Mouse (Mus musculus): ENCODE measurements at regions not wholly inside any gene's neighbourhood (a gene's known extent, or its start where the extent isn't known, plus 50 kb on each side); places are given as distances from the start of the nearest gene placed in this dataset.
A peak's percentile ranks its signal among the peaks of the same experiment; 100 is the strongest.

- DNase-seq (ENCODE audit: low read depth) = no peak
Observed at GRCm38 (mm10) chr8:118028061-118028850, 226.5 kb upstream of the Mphosph6 start.

DNA sequence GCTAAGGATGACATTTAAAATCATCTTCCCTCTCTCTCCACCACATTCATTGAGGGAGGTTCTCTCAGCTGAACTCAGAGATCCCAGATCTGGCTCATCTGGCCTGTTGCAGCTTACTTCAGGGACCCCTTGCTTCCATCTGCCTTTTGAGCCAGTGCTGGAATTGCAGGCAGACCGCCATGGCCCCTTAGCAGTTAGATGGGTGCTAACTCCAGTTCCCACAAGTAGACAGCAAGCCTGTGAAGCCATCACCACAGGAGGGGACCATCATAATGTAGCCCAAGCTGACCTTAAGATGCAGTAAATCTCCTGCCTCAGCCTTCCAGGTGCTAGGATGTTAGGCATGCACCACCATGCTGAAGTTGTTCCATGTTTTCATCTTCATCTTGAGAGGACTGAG lies 221.7 kb upstream of the Mphosph6 start:
- DNase-seq (ENCODE audit: low read depth) = no peak

DNA sequence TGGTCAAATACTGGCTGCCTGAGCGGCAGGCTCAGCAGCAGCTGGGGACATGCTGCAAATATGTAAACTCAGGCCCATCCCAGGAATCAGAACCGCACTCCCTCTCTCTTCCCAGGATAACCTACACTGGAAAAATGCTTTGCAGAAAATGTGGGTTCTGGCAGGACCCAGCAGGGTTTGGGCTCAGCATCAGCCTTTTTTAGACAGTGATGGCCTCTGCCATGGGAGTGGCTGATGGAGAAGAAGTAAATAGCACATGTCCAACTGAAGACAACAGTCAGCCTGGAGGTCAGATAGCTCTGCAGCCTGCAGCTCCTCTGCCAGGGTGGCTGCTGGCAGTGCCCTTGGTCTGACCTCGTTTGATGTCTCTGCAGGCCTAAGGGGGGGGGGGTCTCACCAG lies 220.2 kb upstream of the Mphosph6 start:
- DNase-seq (ENCODE audit: low read depth) = no peak

- no peak for DNase-seq (ENCODE audit: low read depth)
Observed at GRCm38 (mm10) chr8:118017261-118017660, 215.5 kb upstream of the Mphosph6 start.

DNA sequence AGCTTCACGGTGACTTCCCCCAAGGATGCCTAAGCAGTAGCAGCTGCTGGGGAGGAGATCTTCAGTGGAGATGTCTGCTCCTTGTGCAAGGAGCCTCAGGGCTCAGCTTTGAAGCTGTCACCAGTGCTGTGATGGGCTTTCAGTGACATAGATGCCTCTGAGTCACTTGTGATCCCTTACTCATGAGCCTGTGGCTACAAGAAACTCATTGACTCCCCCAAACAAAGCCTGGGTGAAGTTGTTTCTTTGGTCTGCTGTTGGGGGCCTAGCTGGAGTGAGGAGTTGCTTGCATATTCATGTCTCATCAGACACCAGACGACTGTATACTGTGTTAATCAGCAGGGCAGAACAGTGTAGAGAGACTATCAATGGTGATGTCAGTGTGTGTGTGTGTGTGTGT lies 203.4 kb upstream of the Mphosph6 start:
- no peak for DNase-seq (ENCODE audit: low read depth)

DNA sequence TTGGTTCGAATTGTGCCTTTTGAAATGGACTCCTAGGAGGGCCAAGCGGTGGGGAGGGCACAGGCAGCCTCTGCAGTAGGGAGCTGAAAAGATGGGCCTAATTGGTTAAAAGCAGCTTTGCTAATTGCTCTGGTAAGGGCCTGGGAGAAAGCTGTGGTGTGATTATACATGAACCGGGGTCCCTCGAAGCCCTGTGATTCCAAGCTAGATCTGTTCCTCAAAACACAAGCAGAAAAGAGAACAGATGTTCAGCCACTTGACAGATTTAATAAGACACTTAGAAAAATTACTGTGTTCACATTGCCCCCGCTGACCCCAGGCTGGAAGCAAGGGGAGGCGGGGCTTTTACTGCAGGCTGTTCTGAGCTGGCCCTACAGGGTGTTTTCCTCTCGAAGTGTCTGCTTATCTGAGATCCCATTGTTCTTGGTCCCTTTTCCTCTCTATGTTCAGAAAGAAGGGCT lies 202.7 kb upstream of the Mphosph6 start:
- no peak for DNase-seq (ENCODE audit: low read depth)

- DNase-seq (ENCODE audit: low read depth) = no peak
Observed at GRCm38 (mm10) chr8:118001138-118001537, 199.4 kb upstream of the Mphosph6 start.

- DNase-seq (ENCODE audit: low read depth) = no peak
Observed at GRCm38 (mm10) chr8:117991826-117992225, 190.1 kb upstream of the Mphosph6 start.

- DNase-seq (ENCODE audit: low read depth) = no peak
Observed at GRCm38 (mm10) chr8:117988781-117989180, 187.0 kb upstream of the Mphosph6 start.

GRCm38 (mm10) chr8:117968306-117968705 lies 166.6 kb upstream of the Mphosph6 start:
- DNase-seq (ENCODE audit: low read depth) = no peak

GRCm38 (mm10) chr8:117966556-117966955 lies 164.8 kb upstream of the Mphosph6 start:
- DNase-seq (ENCODE audit: low read depth) = no peak

- no peak for DNase-seq (ENCODE audit: low read depth)
Observed at GRCm38 (mm10) chr8:117963426-117963825, 161.7 kb upstream of the Mphosph6 start.

DNA sequence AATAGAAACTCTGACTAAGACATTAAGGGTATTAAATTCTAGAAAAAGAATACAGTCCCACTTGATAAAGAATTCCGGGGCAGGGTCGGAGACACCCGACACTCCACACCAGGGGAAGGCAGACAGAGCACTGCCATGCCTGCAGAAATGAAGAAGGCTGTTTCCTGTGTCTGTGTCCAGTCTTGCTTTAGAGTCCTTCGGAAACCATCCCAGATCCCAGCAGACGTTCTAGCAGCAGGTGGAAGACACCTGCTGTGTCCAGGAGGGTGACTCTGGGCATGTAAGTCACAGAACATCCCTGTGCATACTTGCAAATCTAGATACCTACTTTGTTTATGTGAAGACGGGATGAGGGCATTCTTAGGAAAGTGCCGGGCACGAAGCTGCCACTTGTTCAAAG lies 160.9 kb upstream of the Mphosph6 start:
- DNase-seq (ENCODE audit: low read depth) = no peak

- no peak for DNase-seq (ENCODE audit: low read depth)
Observed at GRCm38 (mm10) chr8:117959501-117959900, 157.8 kb upstream of the Mphosph6 start.

DNA sequence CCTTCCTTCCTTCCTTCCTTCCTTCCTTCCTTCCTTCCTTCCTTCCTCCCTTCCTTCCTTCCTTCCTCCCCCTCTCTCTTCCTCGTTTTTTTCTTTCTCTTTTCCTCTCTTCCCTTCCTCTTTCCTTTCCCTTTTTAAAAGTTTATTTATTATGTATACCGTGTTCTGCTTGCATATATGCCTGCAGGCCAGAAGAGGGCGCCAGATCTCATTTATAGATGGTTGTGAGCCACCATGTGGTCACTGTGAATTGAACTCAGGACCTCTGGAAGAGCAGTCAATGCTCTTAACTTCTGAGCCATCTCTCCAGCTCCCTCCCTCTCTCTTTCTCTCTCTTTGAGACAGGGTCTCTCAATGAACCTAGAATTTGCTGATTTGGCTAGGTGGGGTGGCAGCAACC lies 157.2 kb upstream of the Mphosph6 start:
- DNase-seq (ENCODE audit: low read depth) = no peak

- DNase-seq (ENCODE audit: low read depth) = no peak
Observed at GRCm38 (mm10) chr8:117951656-117952055, 149.9 kb upstream of the Mphosph6 start.

DNA sequence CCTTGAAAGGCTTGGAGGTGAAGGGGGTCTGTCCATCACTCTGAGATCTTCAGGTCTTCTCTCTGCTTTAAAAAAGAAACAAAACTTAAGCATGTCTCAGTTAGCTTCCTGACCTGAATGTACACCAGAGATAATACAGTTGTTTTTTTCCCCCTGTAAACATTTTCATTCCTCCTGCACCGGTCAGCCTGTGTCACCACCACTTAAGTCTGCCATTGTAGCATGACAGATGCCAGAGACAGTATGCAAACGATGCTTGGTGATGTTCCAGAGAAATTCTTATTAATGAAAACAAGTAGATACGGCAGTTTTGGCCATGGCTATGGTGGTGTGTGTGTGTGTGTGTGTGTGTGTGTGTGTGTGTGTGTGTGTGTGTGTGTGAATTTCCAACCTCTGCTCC lies 144.8 kb upstream of the Mphosph6 start:
- DNase-seq (ENCODE audit: low read depth) = no peak

DNA sequence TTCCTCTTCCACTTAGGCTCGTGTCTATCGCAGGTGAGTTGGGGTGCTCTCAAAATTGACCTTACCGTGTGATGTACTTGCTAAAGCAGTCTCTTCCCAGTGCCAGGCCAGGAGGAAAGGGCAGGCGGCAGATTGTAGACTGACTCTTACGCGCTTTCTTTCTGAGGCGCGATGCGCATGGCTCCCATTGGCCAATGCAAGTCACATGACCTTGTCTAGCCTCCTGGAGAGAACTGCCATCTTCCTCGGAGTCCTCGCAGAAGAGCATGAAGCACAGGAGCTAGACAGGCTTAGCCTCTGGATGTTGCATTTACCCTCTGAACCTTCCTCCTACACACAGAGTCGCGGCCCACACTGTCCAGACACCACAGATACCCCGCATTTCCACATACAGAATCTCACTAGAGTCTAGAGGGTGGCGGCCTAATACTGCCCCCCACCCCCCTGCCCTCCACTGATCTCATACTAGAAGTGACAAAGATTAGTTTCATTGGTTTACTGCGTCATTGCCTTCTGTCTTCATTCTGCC lies 132.9 kb upstream of the Mphosph6 start:
- DNase-seq (ENCODE audit: low read depth) = no peak

DNA sequence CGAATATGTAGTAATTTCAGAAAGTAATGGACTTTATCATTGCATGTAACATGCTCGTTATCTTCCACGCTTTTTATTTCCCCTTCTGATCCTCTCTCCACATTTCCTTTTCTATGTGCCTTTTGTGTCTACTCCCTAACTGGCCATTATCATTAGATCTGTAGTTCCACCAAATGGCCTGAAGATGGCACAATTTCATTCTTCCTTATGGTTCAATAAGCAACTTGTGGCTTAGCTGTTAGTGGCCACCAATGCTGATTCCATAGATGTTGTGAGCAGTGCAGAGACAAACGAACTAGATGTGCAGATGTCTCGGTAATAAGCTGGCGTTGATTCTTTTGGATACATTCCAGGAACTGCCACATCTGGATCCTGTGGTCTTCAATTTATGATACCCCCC lies 128.9 kb upstream of the Mphosph6 start:
- DNase-seq (ENCODE audit: low read depth) = peak; percentile 8

DNA sequence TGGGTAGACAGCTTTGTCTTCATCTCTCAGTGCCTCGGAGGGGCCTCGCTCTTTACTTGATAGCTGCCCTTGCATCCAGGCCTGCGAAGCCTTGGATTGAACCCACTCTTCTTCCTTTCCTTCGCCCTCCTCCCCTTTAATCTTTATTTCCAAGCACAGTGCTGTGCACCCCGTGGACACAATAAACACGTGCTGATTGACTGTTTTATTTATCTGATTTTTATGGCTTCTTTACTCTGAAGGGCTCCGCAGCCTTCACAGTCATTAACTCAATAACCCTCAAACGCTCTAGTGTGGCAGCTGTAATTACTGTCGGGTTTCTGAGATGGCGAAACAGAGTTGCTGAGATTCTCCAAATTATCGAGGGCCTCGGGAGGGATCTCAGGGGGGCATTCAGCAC lies 127.9 kb upstream of the Mphosph6 start:
- DNase-seq (ENCODE audit: low read depth) = no peak

DNA sequence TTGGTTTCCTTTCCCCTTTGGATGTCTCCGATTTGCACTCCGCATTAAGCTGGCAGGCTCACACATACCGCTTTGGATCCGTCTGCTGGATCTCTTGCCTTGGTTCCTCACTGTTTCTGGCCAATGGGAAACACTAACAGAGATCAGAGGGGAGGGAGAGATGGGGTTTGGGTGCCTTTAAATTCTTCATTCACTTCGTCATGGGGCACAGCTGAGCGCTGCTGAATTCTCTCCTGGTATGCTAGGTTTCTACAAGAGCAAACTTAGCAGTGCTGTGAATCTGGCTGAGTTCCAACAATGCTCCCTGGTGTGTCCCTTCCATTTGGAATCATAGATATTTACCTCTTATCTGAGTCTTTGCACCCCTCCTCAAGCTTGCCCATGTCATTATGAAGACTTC lies 121.6 kb upstream of the Mphosph6 start:
- no peak for DNase-seq (ENCODE audit: low read depth)

DNA sequence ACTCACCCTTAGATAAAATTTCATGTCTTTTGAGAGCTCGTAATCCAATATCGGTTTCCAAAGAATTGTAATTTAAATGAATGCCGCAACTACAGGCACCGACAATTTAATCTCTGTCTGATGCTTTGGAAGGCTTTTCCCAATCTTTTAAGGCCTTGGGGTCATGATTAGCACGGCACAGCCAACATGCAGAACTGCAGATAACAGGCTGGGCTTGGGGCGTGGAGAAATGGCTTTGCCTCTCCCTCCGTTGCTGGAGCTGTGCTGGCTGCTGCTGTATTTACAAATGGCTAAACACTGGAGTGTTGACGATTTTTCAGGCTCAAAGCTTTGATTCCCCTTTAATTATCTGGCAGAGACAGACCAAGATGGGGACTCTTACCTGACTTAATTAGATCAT lies 101.3 kb upstream of the Mphosph6 start:
- no peak for DNase-seq (ENCODE audit: low read depth)

DNA sequence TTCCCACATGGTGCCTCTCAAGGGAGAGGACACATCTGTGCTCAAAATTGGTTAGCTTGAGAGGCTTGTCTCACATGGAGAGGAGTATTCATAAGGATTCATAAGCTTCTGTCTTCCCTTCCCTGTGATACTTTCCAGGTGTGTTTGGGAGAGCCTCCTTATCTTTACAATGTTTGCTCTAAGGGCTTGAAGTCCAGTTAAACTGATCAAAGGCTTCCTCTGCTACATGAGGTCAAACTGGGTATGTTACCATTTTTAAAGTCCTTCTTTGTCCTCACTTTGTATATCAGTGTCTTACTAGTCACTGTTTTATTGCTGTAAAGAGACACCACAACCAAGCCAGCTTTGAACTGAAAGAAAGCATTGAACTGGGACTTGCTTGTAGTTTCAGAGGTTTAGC lies 98.1 kb upstream of the Mphosph6 start:
- DNase-seq (ENCODE audit: low read depth) = no peak

DNA sequence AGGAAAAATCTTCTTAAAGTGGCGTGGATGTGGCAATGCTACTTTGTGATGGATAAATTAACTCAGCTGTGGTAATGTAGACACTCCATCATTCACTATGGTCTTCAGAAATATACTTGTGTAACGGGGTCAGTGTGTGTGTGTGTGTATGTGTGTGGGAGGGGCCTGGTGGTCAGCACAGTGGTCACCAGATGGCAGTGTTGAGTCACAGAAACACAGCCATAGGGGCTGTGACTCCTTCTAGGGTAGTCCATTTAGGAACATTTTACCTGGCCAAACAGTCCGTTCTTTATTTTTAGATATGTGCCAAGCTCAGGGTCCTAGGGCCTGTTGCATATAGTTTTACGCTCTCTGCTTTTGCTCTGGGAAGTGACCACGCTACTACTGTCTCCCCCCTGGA lies 96.3 kb upstream of the Mphosph6 start:
- no peak for DNase-seq (ENCODE audit: low read depth)
